Mouse (Mus musculus): ENCODE measurements around the gene Nup210.

Nup210 gene

DNA sequence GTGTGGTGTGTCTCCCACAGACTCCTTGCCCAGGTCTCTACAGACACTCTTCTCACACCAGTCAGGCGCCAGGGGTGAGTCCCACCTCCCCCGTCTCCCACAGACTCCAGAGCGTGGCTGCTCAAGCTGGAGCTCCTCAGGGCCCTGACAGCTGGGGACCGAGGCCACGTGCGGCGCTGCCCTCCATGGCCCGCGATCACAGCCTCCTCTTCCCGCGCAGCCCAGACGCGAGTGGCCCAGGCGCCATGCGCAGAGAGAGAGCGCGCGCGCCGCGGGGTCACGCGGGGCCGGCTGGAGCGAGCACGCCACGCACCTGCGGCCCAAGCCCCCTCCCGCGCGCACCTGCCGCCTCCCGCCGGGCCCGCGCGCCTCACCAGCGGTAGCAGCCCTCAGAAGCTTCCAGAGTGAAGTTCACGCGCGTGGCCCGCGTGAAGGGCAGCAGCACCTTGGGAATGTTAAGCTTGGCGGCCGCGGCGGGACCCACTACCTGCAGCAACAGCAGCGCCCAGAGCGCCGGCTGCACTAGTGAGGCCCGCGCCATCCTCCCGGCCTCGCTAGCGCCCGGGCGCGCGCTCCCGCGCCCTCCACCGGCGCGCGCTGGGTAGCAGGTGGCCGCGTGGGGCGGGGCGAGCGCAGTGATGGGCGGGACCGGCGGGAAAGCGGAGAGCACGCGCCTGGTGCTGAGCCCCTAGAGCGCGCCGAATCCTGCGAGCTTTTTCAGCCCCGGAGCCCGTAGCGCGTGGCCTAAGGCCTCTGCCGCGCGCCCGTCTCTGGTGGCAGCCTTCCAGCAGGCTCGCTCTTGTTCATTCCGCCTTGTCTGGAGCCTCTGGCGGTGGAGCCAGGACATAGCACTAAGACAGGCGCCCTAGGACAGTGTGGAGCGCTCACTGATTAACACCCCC, at the start of gene Nup210:
Gene Nup210 (minus strand): TSS at position 586 of the 902 bp plus-strand sequence.
- DNase-seq (ENCODE audit: low read depth, low spot score): peak; percentile 97

DNA sequence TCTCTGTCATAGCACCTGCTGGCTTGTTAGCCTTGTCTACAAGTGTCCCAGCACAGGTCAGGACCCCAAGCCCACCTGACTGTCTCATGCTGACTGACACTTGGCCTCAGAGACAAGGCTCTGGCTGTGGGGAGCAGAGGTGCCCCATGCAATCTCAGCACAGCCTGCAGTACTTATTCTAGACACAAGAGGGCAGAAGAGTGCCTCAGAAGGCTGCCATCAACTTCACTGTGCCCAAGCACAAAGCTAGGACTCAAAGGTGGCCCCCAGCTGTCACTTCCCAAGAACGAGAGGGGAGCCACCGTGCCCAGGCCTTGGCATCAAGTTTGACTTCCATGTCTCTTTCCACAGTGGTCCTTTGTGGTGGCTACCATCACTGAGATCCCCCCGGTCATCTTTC, 48.6 kb upstream of the Nup210 start:
- DNase-seq (ENCODE audit: low read depth, low spot score): peak; percentile 62

DNA sequence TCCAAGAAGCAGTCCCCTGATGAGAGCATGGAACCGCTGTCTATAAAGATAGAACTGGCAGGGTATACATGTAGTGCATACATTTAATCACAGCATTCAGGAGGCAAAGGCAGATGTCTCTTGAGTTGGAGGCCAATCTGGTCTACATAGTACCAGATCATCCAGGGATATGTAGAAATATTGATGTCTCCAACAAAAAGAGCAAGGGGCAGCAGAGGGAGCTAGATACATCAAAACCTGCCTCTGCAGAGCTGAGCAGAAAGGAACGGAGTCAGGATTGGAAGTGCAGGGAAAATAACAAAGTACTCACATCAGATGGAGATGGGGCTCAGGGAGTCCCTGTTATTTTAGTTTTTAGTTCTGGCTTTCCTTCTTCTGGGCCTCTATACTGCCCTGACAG, 48.0 kb upstream of the Nup210 start:
- no peak for DNase-seq (ENCODE audit: low read depth, low spot score)

DNA sequence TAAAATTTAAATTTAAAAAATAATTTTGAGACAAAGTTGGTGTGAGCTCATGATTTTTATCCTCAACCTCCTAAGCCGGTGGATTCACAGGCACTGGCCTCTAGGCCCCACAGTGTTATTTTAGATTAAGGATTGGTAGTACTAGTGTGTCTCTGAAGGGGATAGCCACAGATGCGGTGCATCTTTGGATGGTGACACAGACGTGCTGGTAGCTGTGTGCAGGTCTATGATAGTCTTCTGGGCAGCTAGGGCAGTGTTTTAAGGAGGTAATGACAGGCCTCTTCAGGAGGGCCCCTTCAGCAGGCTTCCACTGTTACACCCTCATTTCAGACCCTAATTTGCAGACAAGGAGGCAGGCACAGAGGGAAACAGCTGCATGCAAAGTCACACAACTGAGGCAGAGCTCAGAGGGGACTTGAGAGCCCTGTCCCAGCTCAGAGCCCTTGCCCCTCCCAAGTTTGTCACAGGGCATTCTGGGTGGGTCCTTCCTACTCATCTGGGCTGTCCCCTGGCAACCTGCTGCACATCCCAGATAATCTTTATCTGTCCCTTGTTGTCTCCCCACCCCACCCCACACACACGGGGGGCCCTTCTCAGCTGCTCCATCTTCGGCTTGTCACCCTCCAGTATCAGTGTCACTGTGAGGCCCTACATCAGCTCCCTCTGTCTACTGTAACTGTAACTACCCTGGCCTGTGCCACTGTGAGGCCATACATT, 46.7 kb upstream of the Nup210 start:
- no peak for DNase-seq (ENCODE audit: low read depth, low spot score)

DNA sequence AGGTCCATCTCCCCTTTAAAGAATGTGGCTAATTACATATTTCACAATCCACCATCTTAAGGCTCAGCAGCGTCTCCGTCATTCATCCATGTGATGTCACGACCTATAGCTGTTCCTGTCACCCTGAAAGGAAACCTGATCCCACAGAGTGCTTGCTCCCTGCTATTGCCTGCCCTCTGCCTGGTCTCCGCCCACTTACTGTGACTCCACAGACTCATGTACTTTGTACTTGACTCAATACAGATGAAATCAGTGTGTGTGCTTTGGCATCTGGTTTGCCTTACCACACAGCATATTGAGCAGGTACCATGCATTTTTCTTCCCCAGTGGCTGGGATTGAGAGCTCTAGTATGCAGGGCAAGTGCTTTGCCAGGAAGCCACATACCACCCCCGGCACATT, 45.7 kb upstream of the Nup210 start:
- no peak for DNase-seq (ENCODE audit: low read depth, low spot score)

DNA sequence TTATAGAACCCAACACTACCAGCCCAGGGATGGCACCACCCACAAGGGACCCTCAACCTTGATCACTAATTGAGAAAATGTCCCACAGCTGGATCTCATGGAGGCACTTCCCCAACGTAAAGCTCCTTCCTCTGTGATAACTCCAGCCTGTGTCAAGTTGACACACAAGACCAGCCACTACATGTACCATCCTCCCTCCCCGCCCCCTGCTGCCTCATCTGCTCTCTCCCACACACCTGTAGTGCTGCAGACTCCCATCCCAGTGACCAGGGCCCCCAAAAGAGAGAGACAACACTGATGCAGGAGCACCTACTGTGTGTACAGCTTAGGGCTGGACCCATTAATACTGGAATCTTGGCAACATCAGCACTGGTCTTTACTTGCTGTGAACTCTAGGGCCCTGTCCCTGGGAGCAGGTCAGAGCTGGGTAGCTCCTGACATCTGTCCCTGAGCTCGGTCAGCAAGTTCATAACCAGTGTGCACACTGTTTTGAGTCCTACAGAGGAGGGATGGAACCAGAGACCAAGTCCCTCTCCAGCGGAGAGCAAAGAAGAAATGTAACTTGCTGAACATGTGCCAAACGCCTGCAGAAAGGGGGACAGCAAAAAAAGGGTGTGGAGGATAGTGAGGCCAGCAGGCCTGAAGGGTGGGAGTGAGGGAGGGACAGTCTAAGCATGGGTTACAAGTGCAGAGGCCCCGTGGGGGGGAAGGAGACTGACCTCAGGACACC, 45.0 kb upstream of the Nup210 start:
- no peak for DNase-seq (ENCODE audit: low read depth, low spot score)

DNA sequence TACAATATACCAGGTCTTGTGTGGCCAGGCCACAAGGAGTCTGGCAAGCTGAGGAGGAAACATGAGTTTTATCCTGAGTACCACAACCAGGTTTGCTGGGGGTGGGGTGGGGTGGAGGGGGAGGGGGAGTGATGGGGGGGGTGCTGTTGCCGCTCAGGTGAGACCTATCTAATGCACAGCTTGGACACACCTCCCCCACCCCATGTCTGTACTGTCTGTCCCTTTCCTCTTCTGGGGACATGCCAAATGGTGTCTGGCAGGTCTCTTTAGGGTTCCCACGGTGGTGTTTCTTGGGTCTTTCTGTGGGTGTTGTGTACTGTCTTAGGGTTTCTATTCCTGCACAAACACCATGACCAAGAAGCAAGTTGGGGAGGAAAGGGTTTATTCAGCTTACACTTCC, 44.3 kb upstream of the Nup210 start:
- DNase-seq (ENCODE audit: low read depth, low spot score): no peak

DNA sequence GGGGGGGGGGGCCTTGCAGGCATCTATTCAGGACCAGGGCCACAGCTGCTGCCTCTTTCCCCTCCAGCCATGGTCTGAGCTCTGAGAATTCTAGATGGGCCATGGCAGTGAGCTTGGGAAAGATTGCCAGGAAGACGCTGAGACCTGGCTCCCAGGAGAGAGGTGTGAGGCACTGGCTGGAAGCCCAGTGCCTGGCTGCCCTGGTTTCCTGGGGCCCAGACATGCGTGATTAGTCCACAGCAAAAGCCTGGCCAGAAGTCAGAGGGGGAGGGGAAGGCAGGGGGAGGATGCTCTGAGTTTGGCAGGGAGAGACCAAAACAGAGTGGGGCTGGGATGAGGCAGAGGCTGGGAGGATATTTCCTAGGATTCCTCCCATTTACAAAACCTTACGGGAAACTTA, 43.8 kb upstream of the Nup210 start:
- DNase-seq (ENCODE audit: low read depth, low spot score): peak; percentile 42

DNA sequence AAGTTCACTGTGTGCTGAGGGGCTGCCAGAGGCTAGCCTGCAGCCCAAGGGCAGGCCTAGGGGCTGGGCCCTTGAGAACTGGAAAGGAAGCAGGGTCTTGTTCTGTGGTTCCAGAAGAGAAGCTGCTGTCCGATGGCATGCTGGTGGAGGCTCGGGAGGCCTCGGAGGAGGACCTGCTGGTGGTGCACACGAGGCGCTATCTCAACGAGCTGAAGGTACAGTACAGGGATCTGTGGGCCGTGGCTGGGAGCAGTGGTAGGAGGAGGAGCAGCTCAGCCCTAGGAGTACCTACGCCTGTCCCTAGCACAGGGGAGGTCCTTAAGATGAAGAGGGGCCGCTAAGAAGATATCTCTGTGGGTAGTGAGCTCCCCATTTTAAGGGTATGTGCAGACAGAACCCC, 42.4 kb upstream of the Nup210 start:
- no peak for DNase-seq (ENCODE audit: low read depth, low spot score)

DNA sequence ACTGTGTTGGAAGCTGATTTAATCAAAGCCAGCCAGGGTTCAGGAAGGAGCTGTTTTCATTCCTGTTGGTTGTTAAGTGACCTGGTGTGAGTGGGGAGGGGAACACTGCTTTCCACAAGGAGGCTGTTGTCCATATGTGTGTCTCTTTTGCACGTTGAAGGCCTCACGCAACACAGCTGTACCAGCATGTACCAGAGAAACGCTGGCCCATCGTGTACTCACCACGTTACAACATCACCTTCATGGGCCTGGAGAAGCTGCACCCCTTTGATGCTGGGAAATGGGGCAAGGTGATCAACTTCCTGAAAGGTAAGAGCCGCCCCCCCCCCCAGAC, 40.6 kb upstream of the Nup210 start:
- DNase-seq (ENCODE audit: low read depth, low spot score): no peak

DNA sequence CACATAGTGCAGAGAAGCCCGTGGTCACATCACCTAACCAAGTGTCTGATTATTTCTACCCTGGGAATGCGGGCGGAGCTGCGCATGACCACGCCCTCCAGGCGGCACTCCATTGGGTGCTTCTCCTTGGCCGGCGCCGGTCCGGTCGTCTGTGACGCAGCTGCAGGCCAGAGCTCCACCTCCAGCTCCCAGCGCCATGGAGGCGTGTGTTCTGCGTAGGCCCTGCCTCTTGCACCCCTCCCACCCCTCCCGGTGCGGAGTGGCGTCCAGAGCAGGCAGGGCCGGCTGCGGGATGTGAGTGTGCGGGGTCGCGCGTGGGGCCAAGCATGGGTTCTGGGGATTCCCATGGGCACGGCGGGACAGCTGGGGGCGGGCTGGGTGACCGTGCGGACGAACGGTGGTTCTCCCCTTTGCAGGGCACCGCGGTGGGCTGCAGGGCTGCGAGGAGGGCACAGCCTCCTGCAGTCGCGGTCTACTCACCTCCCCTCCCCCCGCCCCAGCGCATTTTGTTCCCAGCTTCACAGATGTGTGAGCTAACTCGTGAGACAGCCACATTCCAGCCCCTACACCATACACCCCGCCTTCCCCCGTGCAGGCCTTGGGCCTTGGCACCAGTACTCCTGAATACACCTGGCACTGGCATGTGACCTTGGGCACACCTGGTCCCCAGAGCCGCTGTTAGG, 40.1 kb upstream of the Nup210 start, which contains the start of gene Hdac11:
Gene Hdac11 (plus strand): TSS at position 112 of the 683 bp plus-strand sequence.
- DNase-seq (ENCODE audit: low read depth, low spot score): peak; percentile 76

DNA sequence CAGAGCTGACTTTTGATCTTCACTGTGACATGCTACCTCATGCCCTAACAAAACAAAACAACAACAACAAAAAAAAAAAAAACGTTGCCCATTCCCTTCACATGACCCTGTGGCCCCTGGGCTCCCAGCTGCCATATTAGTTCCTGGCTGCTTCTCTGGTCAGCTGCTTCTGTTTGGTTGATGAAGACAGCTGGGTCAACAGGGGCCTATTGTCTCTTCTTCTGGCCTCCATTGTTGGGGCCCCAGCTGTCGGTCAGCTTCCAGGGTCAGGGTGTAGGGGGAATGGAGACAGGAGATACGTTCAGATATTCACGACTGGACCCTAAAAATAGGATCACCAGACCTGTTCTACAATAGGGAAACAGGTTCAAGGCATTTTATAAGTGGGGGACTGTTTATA, 39.4 kb upstream of the Nup210 start:
- no peak for DNase-seq (ENCODE audit: low read depth, low spot score)

DNA sequence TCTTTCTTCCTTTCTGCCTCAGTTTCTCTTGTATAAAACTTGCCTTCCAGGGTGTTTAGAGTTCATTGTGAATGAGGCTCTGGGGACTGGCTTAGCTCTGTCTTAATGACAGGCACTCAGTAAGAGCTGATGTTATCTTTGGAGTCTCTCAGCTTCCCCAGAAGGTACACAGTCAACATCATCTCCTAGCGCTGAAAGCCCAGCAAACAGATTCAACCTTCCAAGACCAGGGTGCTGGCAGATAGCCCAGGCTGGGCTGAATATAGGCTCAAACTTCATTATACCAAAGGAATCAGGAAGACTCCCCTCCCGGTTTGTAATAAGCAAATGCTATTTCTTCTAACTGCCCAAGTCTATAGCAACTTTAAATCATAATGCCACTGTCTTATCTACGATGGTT, 38.7 kb upstream of the Nup210 start:
- no peak for DNase-seq (ENCODE audit: low read depth, low spot score)

DNA sequence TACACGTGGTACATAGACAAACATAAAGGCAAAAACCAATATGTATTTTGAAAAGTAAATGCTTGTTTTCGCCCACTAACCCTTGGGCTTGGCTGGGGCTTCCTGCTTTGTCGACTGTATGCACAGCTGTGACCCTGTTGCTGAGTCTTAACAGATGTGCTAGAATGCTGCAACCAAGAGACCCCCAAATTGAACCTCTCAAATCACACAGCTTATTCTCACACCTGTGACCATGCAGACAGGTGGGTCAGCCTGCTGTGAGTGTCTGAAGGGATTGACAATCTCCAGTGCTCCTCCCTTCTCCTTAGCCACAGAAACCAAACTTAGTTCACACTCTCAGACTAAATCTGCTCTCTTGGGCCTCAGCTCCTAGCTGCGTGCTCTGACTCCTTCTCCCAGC, 38.1 kb upstream of the Nup210 start:
- no peak for DNase-seq (ENCODE audit: low read depth, low spot score)

DNA sequence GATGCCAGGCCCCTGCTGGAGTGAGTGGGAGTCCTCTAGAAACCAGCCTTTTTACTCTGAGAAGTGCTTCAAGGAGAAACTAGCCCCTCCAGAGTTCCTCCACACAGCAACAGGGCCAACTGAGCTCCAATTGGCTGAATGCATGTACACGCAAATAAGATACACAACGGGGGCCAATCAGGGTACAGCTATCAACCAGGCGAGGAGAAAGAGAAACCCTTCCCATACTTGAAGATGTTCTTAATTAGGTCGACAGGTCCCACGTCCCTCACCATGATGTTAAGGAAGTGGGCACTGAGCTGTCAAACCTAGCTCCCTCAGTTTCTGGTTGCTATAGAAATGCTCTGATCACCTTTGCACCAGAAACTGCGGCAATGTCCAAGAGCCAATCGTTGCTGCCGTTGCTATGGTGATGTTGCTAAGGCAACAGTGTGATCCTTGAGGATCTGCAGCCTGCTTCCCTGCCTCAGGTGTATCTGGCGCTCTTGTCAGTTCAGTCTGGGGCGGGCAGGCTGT, 37.0 kb upstream of the Nup210 start:
- DNase-seq (ENCODE audit: low read depth, low spot score): no peak

DNA sequence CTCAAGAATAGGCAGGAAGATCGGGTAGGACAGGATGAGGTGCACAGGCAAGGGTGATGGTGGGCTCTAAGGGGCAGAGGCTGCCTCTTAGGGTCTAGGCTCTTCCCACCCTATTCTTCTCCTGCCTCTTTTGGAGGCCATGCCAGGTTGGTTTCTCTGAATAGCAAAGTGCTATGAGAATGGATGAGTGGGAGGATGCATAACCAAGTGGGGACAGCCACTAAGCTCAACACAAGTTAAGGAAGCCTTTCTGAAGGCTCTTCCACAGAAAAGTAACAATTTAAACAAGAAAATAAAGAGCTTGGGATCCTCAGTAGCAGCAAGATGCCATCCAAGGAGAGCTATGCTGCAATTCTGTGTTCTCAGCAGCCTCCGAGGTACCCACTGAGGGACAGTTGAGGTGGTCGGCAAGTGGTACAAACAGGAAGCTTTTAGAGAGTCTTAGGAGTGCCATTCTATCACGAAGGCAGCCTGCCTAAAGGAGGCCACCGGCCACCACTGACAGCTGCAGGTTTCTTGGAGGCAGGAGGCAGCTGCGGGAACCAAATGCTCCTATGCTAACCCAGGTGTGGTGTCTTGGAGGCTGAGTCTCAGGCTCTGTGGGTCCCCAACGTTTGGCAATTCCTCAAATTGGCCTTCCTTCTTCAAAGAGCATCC, 36.4 kb upstream of the Nup210 start:
- DNase-seq (ENCODE audit: low read depth, low spot score): no peak

DNA sequence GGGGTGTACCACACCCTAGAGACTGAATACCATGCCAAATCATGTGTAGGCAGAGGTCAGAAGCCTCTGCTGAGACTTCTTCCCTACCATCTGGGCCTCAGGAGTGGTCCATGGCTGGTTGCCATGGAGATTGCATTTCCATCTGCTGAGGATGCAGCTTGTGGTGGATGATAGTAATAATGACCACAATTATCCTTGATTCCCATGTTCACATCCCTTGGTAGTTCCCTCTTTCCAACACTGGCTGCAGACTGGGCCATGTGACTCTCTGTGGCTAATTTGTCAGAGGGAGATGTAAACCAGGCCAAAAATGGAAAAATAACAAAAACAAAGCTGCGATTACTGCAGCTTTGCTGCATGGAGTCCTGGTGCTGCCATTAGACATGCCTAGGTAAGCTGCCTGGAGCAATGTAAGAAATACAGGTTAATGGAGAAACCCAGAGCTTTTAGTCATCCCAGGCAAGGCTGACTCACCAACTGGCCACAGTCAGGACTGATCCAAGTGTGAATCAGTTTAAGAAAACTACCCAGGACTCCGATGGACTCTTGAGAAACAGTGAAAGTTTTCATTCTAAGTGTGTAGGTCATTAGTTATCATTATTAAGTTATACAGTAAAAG, 30.6 kb upstream of the Nup210 start:
- no peak for DNase-seq (ENCODE audit: low read depth, low spot score)

DNA sequence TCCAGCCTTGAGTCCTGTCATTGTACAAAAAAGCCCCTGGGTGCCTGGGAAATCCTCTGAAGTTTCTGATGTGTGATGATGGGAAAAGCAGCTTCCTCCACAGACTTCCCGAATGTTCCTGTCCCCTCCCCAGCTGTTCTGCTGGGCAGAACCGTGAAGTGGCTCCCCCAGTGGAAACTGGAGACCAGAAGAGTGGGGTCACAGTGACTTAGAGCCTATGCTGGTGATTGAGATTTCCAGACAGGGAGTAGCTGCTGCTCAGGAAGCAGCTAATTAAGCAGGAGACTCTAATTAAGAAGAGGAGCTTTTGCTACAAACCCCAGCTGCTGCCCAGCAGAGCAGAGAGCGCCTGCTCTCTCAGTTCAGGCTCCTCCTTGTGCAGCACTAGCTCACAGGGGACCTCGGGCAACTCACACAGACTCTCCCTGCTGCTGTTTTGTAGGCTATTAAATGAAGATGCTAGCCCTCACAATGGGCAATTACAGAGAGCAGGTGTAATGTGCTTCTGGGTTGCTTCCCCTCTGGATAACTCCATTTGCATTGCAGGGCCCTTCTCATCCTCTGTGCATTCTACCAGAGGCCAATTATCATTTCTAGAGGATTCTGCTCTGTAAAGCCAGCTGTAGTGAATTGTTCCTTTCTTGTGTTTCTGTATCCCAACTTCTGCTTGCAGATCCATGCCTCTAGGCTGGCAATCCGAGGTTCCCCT, 30.0 kb upstream of the Nup210 start:
- no peak for DNase-seq (ENCODE audit: low read depth, low spot score)

DNA sequence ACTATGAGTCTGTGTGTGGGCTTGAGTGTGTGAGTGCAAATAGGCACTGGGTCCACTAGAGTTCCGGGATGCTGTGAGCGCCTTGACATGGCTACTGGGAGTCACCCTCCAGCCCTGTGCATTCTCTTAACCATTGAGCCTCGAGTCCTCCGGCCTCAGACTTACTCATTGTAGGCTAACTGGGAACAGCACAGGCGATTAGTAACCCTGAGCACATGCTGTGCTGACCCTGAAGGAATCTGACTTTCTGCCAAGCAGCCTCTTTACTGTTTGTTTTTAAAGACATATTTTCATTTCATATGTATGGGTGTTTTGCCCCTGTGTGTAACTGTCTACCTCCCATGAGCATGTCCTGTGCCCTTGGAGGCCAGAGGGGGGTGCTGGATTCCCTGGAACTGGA, 28.9 kb upstream of the Nup210 start:
- no peak for DNase-seq (ENCODE audit: low read depth, low spot score)

DNA sequence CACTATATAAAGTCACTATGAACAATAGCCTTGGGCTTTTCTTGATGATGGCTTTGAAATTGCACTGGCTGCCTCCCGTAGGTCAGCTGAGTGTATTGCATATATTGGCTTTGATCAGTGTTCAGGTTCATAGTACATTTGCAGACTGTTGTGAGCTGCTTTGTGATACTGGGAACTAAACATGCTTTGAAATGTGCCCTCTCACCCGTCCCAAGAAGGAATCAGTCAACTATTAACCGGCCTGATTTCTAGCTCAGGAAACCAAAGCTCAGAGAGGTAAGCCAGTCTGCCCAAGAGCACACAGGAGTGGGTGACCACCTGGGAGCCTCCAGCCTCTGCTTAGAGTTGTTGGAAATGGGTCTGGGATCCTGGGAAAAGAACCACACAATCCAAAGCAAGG, 28.4 kb upstream of the Nup210 start:
- DNase-seq (ENCODE audit: low read depth, low spot score): no peak
